Mouse (Mus musculus) ES-Bruce4 (cell line): ENCODE data around the gene Emc8.

Experiments
- CTCF ChIP-seq: IDR thresholded peaks from one replicate; pipeline ENCODE4 v1.8.1; 2011; ENCODE audit warnings: low read depth, low read length
- EP300 ChIP-seq: IDR thresholded peaks from 2 replicates; pipeline ENCODE4 v1.6.1; 2011; ENCODE audit warnings: low read depth, low read length; ENCODE audit not compliant: insufficient read depth

- no peak for TF ChIP-seq EP300
- no peak for TF ChIP-seq CTCF
Measured at GRCm38 (mm10) chr8:120630848-120631247, 37.5 kb downstream of the Emc8 start.
